Mouse (Mus musculus) lung, embryonic 16.5 days (tissue): ENCODE data around the gene Ly6g6e. TPM values are rescaled to one million over a fixed set of nuclear protein-coding genes. Genes with fewer than 3 reads are reported as not detected.
A peak's percentile ranks its signal among the peaks of the same experiment; 100 is the strongest.

Experiments used
- ATAC-seq: fragments of 200-750 bp; cut with Nextera tagmentation; 2 replicates; pipeline ENCODE4 v1.8.0; 2017; ENCODE audit warnings: low read depth, mild to moderate bottlenecking, moderate library complexity
- H3K27ac ChIP-seq: fragments of 300-500 bp; sonication (generic); 2 replicates; pipeline ENCODE4 v1.5.1; 2014; ENCODE audit warnings: mild to moderate bottlenecking, control low read depth, low read length
- H3K27me3 ChIP-seq: fragments of 300-500 bp; sonication (generic); 2 replicates; pipeline ENCODE4 v1.6.1; 2014; ENCODE audit warnings: low read depth, low read length, mixed read lengths; ENCODE audit not compliant: control insufficient read depth, insufficient read depth
- H3K36me3 ChIP-seq: fragments of 300-500 bp; sonication (generic); 2 replicates; pipeline ENCODE4 v1.6.1; 2014; ENCODE audit warnings: low read length; ENCODE audit not compliant: control insufficient read depth, insufficient read depth
- H3K4me1 ChIP-seq: fragments of 300-500 bp; sonication (generic); replicated peaks from 2 replicates; pipeline ENCODE4 v1.6.1; 2014; ENCODE audit warnings: low read length, mixed read lengths; ENCODE audit not compliant: control insufficient read depth, insufficient read depth
- H3K4me2 ChIP-seq: fragments of 300-500 bp; sonication (generic); 2 replicates; pipeline ENCODE4 v1.6.1; 2014; ENCODE audit warnings: low read depth, low read length, control low read depth
- H3K4me3 ChIP-seq: fragments of 300-500 bp; sonication (generic); 2 replicates; pipeline ENCODE4 v1.5.1; 2014; ENCODE audit warnings: mild to moderate bottlenecking, low read length, control low read depth
- H3K9ac ChIP-seq: fragments of 300-500 bp; sonication (generic); 2 replicates; pipeline ENCODE4 v1.6.1; 2014; ENCODE audit warnings: low read length, control low read depth
- H3K9me3 ChIP-seq: fragments of 300-500 bp; sonication (generic); 2 replicates; pipeline ENCODE4 v1.6.1; 2016; ENCODE audit warnings: low read length; ENCODE audit not compliant: control insufficient read depth
- WGBS: fragments of 180-500 bp; shearing (Covaris S2); extraction: QIAGEN DNeasy Blood & Tissue Kit; methylation state at CpG from one replicate; pipeline ENCODE4 v1.1.7; 2014; 5-methylcytosine and 5-hydroxymethylcytosine counted together
- polyA plus RNA-seq: library from polyadenylated mRNA; unstranded; fragments of >200 nt; fragmentation: Nextera tagmentation; extraction: Ambion mirVana; gene quantifications from 2 replicates; pipeline ENCODE4 v1.2.1, GENCODE M21; 2015

Ly6g6e gene
- polyA plus RNA-seq, 1 experiment from 2014 or later, result 2.3 TPM

DNA sequence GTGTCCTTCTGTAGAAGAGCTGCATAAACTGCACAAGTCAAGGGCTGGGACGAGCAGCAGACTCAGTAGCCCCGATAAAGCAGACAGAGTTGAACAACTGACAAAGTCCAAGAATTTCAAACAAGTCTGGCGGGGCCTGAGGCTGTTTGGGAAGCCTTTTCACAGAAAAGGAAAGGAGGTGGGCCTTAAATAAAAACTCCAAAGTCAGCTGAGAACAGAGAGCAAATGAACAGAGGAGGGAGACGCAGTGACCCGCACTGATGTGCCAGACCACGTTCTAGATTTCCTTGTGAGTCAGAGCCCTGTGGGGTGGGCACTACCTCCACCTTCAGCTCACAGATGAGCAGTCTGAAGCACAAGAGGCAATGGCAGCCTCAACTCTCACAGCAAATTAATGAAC lies 41.8 kb upstream of the Ly6g6e start:
- no peaks in the 10 kb centered on the region for H3K36me3 ChIP-seq
- H3K9ac ChIP-seq, result no peak overlapping the region
- WGBS, result 70% methylated on average over 6 of the region's 6 CpGs
- no peak overlapping the region for H3K4me2 ChIP-seq
- no peak overlapping the region for H3K4me3 ChIP-seq
- no peaks in the 10 kb centered on the region for H3K27me3 ChIP-seq
- ATAC-seq, result no peak
- H3K9me3 ChIP-seq, result no peaks in the 10 kb centered on the region
- no peak overlapping the region for H3K27ac ChIP-seq
- no peaks in the 10 kb centered on the region for H3K4me1 ChIP-seq

DNA sequence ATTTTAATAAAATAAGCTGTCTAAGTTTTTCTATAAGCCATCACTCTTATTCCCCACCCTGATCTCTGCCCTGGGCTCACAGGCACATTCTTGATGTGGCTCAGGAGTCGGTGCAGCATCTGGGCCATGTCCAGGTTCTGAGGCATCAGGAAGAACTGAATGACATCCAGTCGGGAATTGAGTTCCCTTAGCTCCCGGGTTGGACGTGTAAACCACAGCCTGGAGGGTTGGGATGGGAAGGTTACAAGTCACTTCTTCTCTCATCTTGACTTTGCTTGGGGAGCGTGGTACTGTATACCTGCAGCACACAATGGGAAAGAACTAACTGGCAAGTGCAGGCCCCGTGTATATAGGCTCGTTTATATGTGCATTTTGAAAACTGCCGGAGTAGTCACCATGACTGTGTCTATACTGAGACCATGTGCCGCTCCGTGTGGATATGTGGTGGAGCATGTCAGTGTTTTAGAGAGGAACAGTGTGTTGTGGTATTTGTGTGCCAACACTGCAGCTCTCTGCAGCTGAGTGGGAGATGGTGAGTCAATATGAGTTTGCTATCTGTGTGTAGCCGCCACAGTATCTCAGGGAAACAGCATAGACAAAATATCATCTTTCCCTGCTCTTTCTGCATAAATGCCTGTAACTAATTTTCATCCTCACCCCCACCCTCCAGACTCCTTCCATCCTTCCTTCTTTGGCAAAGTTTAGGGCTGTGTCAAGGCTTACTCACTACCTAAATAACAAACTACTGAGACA lies 37.4 kb upstream of the Ly6g6e start:
- no peak overlapping the region for H3K4me2 ChIP-seq
- no peaks in the 10 kb centered on the region for H3K9me3 ChIP-seq
- no peak overlapping the region for H3K9ac ChIP-seq
- no peak for ATAC-seq
- no peak overlapping the region for H3K27ac ChIP-seq
- no peaks in the 10 kb centered on the region for H3K27me3 ChIP-seq
- WGBS, result 80% methylated on average over 11 of the region's 11 CpGs
- H3K4me3 ChIP-seq, result no peak overlapping the region
- H3K36me3 ChIP-seq, result no peaks in the 10 kb centered on the region
- H3K4me1 ChIP-seq, result peaks cover 4% of the 10 kb centered on the region; the same call in 1 of the 2 replicates

DNA sequence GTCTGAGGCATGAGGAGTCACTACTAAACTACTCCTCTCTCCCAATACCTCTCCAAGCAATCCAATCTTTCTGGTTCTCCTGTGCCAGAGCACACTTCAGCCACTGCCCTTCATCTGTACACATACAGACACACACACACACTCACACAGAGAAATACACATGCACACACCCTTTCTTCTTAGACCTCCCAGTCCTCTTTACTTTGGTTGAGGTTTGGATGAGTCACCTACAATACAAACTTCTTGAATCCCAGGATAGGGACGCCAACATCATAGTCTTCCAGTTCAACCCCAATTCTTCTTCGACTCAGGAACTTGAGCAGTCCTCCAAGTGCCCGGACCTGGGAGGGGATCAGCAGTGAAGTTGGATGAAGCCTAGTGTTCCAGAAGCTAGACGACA lies 32.9 kb upstream of the Ly6g6e start:
- Histone ChIP-seq H3K9ac (no peak overlapping the region), H3K4me2 (no peak overlapping the region), H3K9me3 (no peaks in the 10 kb centered on the region), H3K27me3 (no peaks in the 10 kb centered on the region), H3K36me3 (no peaks in the 10 kb centered on the region), H3K4me3 (no peak overlapping the region), H3K4me1 (peaks cover 26% of the 10 kb centered on the region), H3K27ac (peak overlapping the region; percentile 11)
- ATAC-seq, result no peak
- 67% methylated on average over 4 of the region's 4 CpGs for WGBS

DNA sequence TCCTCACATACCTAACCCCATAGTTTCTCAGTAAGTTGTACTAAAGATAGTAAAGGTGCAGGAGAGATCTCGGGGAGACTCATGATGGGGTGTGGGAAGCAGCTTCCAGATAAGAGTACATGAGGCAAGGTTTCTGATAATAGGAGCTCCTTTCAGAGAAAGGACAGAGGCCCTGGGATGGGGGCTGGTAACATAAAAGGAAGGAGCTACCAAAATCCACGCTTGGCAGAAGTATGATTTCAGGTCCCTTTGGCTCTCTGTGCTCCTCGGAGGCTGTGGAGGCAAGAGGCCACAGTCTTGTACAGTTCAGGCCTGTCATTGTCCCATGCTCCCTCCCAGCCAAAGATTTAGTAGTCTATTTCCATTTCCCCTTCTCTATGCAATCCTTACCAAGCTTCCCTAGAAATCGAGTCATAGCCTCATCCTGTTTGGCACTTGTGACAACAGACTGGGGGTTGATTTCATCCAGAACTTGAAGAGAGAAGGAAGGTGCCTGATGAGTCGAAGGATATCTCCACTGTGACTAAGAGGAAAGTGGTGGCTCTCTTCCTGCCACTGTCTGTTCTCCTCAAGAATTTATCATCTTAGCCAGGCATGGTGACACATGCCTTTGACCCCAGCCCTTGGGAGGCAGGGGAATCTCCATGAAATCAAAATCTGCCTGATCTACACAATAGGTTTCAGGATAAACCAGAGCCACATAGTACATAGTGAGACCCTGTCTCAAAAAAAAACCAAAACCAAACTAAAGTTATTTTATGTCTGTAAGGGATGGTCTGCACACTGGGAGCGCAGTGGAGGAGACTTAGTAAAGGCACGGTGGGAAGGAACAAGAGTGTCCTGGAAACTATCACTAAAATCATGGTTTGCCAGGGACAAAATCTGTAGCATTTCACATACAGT lies 31.5 kb upstream of the Ly6g6e start:
- Histone ChIP-seq H3K36me3 (no peaks in the 10 kb centered on the region), H3K9me3 (no peaks in the 10 kb centered on the region), H3K4me2 (peak overlapping the region; percentile 99), H3K9ac (peak overlapping the region; percentile 97), H3K27ac (peak overlapping the region; percentile 99), H3K4me1 (peaks cover 37% of the 10 kb centered on the region), H3K4me3 (peak overlapping the region; percentile 72), H3K27me3 (no peaks in the 10 kb centered on the region)
- WGBS, result 74% methylated on average over 7 of the region's 7 CpGs
- ATAC-seq, result no peak

DNA sequence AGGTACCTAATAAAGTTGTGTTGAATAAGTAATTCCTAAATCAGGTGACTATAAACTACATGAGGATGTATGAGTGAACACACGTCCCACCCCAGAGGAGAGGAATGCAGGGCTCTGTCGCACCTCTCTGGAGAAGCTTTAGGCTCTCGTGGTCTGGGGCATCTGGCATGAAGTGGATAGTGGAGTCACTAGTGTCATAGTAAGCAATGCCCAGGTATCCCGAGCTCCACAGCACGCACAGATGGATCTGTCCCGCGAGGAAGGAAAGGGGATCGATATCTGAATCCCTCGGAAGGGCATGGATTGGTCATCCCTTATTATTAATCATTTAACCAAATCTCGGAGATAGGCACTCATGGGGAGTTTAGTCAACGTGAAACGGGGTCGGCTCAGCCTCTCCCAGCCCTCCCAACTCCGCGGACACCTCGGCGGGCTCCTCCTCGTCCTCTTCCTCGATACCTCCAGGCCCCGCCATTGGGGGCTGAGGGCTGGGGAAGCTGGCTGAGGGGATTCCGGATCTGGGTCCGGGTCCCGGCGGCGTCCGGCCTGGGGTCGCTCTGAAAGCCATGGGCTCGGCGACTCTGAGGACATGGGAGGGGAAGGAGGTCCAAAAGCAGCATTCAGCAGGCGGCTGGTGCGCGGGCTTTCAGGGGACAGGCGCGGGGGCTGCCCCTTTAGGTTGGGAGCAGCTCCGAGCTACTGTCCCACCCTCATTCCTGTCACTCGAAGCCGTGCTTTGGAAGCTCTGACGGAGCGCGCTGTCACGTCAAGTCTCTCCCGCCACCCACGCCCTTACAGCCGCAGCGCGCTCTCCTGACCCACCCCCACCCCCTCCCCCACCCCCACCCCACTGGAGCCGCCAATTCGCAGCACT lies 30.7 kb upstream of the Ly6g6e start:
- Histone ChIP-seq H3K4me2 (peak overlapping the region; percentile 99), H3K36me3 (no peaks in the 10 kb centered on the region), H3K4me1 (peaks cover 37% of the 10 kb centered on the region), H3K4me3 (peak overlapping the region; percentile 72), H3K27me3 (no peaks in the 10 kb centered on the region), H3K9ac (peak overlapping the region; percentile 97), H3K9me3 (no peaks in the 10 kb centered on the region), H3K27ac (peak overlapping the region; percentile 99)
- no peak; the same call in 1 of the 2 replicates for ATAC-seq
- 2% methylated on average over 46 of the region's 48 CpGs for WGBS

DNA sequence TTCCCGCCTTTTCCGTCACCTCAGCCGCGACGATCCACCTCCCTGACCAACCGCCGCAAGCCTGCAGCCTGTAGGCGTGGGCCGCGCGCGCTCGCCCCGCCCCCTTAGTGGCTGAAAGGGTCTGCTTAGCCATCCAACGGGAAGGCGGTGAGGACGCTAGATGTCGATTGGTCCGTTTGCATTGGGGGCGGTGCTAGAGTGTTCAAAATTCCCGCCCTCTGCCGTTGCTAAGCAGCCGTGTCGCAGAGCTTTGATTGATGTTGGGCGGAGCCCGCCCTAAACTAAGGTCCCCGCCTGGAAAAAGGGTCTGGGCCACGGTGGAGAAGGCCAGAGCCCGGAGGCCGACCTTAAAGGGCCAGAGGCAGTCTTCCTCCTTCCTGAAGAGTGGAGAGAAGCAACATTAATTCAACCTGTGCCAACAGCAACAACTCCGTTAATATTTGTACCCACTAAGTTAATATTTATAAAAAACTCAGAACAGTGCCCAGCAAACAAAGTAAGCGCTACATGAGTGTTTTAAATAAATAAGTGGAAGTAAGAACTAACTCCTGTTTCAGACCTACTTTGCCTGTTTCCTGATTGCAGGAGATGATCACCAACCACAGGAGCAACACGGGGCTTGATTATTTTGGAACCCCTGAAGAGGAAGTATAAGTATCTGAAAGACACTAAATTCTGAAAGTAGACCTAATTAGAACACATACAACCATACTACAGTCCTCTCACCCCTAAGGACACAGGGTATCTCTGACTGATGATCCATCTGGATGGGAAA lies 29.8 kb upstream of the Ly6g6e start, which contains the start of gene Msh5:
Gene Msh5, minus strand, starts transcription at position 65 of the 775 bp plus-strand sequence.
- no peaks in the 10 kb centered on the region for H3K27me3 ChIP-seq
- ATAC-seq, result peak; percentile 93
- H3K4me2 ChIP-seq, result peak within 1 kb of the TSS; percentile 99
- H3K9me3 ChIP-seq, result no peaks in the 10 kb centered on the region
- 1% methylated on average over 33 of the region's 33 CpGs for WGBS
- H3K27ac ChIP-seq, result peak within 1 kb of the TSS; percentile 99
- no peaks in the 10 kb centered on the region for H3K36me3 ChIP-seq
- H3K4me1 ChIP-seq, result peaks cover 38% of the 10 kb centered on the region
- peak within 1 kb of the TSS; percentile 97 for H3K9ac ChIP-seq
- peak within 1 kb of the TSS; percentile 72 for H3K4me3 ChIP-seq

DNA sequence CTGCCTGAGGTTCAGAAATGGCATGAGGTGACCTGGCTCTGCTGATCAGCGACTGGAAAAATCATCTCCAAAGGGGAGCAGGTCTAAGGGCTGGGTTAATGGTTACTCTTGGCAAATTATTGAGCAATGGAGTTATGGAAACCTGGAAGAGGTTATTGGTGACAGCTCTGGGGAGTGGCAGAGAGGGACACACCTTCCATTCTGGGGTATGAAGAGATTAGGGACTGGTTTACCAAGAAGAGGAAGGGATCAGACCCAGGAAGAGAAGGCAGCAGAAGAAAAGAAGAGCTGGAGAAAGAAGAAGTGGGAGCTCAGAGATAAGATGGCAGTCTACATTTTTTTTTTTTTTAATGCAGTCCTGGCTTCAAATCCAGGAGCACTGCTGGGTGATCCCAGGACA lies 29.0 kb upstream of the Ly6g6e start:
- ATAC-seq, result no peak
- WGBS, result 24% methylated on average over 1 of the region's 1 CpGs
- H3K4me1 ChIP-seq, result peaks cover 44% of the 10 kb centered on the region
- H3K4me2 ChIP-seq, result peak overlapping the region; percentile 25
- H3K9ac ChIP-seq, result no peak overlapping the region
- no peak overlapping the region for H3K4me3 ChIP-seq
- peak overlapping the region; percentile 99 for H3K27ac ChIP-seq
- peaks cover 1% of the 10 kb centered on the region for H3K36me3 ChIP-seq
- H3K9me3 ChIP-seq, result no peaks in the 10 kb centered on the region
- H3K27me3 ChIP-seq, result no peaks in the 10 kb centered on the region

DNA sequence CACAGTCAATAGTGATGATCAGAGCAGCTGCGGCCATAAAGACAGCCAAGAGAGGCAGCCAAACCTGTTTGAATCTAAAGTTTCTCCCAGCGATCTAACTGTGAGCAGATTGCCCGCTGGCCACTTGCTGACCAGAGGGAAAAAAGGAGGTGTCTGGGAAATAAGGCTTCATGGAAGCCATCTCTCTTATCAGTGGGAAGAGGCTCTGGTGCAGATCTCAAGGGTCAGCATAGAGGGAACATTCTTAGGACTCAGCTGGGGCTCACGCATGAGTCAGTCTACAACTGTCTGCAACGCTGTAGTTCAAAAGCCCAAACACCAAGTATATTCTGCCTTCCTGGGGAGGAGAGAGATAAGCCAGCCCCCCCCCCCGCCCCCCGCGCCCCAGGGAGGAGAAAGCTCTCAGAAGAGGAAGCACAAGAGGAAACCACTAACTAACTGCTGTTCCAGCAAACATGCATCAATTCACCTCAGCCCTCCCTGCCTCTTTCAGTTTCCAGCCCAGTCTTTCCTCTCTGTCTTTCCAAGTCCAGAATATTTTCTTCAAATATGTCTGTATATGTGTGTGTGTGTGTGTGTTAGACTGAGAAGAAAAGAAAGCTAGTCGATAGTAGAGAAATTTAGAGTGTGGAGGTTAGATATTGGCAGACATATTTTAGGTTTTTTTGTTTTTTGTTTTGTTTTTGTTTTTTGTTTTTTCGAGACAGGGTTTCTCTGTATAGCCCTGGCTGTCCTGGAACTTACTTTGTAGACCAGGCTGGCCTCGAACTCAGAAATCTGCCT lies 28.4 kb upstream of the Ly6g6e start:
- peak overlapping the region; percentile 99 for H3K27ac ChIP-seq
- no peaks in the 10 kb centered on the region for H3K27me3 ChIP-seq
- no peaks in the 10 kb centered on the region for H3K9me3 ChIP-seq
- peak overlapping the region; percentile 25 for H3K4me2 ChIP-seq
- H3K4me1 ChIP-seq, result peaks cover 45% of the 10 kb centered on the region
- H3K4me3 ChIP-seq, result 0 out of 2 replicates have a peak overlapping the region, but pooled peaks have one; percentile 8
- H3K9ac ChIP-seq, result peak overlapping the region; percentile 37; the same call in 1 of the 2 replicates
- 19% methylated on average over 11 of the region's 11 CpGs for WGBS
- H3K36me3 ChIP-seq, result peaks cover 8% of the 10 kb centered on the region
- ATAC-seq, result no peak
